Mouse (Mus musculus) adipocyte (in vitro differentiated cells): ENCODE data around the gene Anapc5.
A peak's percentile ranks its signal among the peaks of the same experiment; 100 is the strongest.

Experiments
- DNase-seq: peaks from one replicate; pipeline ENCODE4 v3.0.0-alpha.2; 2016; ENCODE audit warnings: low spot score

Gene Anapc5

DNA sequence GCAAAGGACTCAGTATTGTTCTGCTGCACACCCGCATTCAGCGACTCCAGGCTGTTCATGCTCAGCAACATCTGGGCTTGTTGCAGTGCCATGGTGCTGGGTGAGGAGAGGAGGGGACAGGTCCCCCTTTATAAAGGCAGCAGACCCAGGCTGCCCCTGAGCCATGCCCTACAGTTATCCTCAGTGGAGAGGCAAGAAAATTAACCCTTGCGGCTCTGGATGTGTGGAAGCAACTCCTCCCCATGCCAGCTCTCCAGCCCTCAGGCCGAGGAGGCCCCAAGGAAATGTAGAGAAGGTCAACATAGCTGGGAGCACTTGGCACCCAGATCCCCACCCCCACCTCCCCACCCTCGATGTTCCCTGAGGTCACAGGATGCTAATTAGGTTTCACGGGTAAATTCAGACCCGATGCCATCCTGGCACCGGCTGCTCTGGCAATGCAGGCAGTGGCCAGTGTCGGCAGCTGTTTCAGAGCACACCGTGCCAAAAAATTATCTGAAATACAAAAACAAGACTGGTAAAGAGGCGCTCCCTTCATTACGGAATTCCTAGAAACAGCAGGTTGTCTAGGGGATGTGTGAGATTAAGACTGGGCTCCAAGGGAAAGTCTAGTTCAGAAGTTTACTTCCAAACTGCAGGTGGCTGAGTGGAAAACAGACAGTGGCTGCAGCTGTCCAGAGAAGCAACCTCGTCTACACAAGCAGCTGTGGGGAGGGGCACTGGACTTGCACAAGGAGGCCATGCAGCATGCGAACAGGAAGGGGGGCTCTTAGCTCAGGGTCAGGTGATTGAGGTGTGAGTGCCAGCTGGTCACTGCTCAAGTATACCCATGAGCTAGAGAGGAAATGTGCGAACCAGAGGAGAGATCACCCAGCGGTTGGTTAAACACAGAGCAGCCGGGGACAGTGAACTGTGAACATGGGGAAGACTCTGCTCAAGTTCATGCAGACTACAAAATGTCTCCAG is 21.5 kb downstream of the Anapc5 start:
- DNase-seq: no peak

DNA sequence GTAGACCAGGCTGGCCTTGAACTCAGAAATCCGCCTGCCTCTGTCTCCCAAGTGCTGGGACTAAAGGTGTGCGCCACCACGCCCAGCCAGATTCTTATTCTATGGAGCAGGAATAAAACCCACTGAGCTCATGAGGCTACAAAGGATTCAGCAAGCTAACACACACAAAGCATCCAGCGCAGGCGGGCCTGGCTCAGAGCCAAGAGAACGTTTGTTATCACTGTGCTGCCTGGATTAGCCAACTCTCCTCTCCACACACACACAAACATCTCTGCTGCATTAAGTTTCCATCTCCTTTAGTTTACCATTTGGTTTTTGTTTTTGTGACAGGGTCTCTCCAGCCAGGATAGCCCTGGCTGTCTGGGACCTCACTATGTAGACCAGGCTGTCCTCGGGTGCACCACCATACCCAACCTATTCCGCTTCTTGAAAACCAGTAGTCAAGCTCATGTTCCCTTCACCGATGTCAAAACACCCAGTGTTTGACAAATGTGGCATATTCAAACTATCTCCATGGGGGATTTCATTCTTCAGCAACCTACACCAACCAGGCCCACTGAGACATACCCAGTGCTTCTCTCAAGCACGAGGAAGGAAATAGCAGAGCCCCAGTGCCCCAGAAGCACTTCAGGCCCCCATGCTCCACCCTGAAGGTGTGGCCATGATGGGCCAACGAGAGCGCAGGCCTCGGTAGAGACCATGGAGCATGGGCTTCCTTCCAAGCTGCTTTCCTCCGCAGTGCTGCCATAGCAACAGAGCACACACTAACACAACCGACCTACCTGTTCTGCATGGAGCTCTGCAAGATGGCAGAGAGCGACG is 22.4 kb downstream of the Anapc5 start:
- peak; percentile 53 for DNase-seq

DNA sequence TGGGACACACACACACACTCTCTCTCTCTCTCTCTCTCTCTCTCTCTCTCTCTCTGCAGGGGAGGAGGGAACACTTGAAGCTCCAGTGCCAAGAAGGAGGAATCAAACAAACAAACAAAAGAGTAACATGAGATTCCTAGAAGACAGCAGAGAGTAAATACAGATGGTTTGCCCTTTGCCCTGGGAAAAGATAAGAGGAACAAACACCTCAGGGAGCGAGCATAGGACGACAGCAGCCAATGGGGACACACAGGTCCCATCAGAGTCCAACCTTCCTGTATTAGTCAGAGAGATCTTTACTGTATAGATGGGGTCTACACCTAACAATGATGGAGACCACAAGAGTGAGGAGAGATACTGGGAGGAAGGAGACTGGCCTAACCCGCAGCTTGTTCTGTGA is 23.3 kb downstream of the Anapc5 start:
- DNase-seq: no peak

DNA sequence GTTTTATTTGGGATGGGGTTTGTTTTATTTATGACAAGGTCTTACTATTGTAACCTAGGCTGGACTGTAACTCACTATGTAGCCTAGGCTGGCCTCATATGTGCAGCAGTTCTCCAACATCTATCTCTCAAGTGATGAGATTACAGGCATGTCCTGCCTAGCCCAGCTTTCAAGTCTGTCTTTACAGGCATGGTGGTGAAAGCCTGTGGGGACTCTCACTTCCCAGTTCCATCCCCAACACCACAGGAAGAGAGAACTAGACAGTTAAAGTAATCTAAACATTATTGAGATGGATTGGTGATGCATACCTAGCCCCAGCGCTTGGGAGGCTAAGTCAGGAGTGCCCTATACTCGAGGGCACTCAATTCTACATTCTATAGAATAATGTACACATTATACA is 32.4 kb downstream of the Anapc5 start:
- no peak for DNase-seq

DNA sequence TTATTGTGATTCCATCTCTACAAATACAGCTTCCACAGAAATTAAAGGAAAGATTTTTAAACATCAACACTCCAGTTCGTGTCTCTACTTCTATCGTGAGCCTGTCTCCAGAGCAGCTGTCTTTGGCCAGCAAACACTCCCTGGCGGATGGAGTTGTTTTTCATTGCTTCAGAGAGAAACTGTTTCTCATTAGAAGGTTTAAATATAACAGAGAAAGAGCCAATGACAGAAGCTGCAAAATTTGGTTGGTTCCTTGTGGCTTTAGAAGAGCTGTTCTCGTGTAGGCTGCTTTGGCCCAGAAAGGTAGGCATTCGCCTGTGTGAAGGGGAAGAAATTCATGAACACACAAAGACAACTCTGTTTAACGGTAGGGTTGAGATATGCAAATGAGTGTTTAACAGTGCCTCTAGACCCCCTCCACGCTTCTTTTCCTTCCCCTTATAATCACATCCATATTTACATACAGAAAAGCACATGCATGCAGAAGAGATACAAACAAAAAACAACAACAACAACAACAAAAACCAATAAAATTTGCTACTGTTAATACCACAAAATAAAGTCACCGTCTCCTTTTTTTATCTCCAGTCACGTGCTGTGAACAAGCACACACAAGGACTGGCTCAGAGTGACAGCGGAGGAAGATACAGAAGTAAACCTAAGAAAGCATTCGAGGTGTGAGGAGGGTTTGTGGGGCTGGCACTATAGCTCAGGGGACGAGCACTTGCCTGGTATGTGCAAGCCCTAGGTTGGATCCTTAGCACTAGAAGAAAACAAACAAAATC is 34.9 kb downstream of the Anapc5 start:
- no peak for DNase-seq

DNA sequence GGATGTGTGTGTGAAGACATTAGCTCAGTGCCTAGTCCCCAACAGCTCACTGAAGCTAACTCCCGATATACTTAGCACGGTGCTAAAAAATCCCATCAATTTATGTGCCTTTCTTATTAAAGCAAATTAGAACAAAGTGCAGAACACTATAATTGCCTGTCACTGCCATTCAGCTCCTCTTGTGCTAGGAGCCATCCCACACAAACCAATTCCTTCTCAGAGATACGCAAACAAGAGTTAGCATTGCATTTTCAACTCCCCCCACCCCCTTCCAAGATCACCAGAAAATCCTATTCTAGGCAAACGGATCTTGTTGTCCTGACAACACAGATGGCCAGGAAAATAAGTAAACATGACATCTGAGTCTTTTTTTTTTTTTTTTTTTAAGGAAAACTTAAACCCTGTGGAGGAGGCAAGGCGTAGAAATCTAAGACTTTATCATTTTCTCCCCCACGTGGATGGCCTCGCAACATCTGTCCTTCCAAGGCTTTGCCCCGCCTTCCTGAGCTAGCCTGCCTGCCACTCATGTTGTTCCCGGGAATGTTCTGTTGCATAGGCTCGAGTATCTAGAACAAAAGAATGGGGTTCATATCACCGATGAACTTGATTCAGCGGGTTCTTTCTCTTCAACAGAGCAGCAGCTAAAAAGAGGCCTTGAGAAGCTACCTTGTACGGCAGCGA is 37.3 kb downstream of the Anapc5 start:
- no peak for DNase-seq

DNA sequence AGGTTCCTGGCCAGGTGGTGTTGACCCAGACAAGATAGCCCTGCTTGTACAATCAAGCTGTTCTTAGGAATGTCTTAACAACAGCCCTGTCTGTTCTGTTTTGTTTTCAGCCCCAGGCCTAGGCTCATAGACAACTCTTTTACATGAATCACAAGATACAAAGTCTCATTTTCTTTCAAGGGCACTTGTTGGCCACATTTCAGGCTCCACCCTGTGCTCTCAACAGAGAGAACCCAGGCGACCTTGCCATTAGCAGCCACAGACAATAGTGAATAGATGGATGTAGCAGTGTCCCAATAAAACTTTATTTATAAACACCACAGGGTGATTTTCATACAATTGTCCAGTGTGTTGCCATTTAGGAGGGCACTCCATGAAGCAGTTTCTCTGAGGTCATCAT is 39.1 kb downstream of the Anapc5 start:
- no peak for DNase-seq

DNA sequence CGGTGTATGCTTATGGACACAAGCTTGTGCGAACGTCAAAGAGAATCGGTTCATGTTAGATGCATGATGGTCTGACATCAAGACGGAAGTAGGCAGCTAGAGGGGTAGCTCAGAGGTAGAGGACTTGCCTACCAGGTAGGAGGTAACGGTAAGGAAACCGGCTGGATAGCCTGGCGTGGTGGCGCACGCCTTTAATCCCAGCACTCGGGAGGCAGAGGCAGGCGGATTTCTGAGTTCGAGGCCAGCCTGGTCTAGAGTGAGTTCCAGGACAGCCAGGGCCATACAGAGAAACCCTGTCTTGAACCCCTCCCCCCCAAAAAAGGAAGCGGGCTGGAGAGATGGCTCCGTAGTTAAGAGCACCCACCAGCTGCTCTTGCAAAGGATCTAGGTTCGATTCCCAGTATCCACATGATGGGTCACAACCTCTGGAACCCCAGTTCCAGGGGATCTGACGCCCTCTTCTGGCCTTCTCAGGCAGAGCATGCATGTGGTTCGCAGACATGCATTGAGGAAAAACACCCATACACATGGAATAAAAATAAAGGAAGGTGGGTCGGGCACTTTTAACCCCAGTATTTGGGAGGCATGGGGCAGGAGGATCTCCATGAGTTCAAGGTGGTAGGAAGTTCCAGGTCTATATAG is 40.2 kb downstream of the Anapc5 start:
- no peak for DNase-seq

DNA sequence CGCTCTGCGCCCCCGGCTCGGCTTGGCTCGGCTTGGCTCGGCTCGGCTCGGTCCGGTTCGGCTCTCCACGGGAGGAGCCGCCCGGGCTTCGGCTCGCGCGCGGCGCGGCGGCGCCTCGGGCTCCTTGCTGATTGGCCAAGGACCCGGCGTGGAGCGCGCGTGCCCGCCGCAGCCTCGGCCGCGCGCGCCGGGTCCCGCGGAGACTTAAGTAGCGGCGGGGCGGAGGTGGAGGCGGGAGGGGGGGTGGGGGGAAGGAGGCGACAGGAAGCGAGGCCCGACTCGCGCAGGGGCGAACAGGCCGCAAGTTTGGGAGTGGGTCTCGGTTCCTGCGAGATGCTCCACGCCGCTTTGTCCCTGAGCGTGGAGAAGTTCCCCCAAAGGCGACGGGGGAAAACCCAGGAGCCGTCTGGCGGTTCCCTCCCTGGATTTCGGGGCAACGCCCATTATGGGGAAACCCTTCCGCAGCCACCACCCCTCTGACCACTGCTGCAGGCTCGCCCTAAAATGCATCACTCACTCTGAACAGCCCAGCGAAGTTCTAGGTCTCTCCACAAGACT is 41.8 kb downstream of the Anapc5 start, which contains the start of gene Camkk2:
Camkk2 (minus strand) TSS at position 133 of the 558 bp plus-strand sequence.
- DNase-seq: peak; percentile 76

DNA sequence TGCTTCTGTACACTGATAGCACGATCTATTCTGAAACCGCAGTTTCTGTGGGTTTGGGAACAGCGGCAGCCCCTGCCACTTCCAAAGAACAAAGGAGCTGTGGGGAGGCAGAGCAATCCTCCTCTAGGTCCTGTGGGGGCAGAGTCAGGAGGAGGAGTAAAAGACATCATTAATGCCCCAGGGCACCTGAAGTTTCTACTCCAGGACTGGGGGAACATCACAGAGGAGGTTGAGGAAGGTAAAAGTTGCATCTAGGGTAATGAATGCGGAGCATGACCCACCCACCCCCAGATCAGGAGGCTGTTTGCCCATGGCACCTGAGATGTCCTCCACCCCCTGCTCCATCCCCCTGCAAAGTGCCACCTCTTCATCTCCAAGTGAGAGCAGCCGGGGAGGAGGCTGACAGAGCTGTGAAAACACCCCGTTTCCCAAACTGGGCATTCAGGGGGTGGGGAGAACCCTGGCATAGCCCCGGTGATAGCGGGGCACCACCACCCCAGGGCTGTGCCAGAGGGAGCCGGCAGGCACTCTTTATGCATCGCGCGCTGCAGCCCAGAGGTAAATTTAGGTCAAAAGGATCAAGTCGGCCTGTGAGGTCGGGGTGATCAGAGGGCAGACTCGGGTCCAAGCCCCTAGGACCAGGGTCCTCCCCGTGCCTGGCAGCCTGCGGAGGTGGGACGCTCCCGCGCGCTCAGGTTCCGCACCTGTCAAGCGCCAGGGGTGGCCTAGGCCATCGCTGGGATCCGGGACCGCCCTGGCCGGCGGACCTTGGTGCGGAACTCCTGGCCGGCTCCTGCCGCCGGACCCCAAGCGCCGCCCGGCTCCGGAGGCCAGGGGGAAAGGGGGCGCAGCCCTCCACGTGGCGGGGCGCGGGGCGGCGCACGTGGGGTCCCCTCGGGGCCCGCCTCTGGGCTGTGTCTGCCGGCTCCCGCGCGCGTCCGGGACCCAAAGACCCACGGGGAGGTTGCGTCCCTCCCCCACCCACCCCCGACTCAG is 42.6 kb downstream of the Anapc5 start:
- no peak for DNase-seq

DNA sequence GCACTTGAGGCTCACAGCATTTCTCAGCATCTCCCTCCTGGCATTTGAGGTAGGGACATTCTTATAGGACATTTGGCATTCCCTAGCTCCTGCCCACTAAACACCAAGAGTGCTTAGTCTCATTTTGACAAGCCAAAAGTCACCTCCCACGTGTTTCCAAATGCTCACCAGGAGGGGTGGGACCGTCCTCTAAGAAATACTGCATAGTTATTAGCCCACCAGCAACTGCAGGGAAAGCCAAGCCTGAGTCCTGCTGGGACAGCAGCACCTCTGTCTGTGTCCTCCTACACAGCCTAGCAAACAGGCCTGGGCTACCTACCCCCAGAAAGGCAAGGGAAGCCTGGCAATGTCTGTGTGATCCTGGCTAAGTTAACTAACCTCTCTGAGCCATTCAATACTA is 43.8 kb downstream of the Anapc5 start:
- no peak for DNase-seq

DNA sequence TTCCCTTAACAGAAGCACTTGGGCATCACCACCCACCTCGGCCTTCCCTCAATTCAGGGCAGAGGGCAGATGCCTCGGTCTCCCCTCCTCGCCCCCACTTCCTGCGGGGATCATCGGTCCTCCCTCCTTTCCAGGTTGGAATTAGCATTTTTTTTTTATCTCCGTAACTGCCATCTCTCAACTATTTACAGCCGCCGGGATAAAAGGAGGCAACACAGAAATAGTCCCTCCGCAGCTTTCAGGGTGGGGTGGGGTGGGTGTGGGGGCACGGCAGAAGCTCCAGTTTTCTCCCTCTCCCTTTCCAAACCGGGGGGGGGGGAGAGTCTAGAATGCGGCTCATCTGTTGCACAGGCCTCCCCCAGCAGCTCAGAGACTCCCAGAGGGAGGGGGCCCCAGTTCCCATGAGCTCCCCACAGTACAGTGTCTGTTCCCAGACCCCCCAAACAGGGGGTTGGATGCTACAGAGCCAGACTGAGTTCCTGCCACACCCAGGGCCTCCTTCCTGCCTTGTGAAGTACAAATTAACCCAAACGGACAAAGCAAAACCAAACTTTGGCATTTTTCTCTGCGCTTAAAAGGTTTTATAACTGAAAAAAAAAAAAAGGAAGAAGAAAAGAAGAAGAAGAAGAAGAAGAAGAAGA is 45.4 kb downstream of the Anapc5 start:
- no peak for DNase-seq

DNA sequence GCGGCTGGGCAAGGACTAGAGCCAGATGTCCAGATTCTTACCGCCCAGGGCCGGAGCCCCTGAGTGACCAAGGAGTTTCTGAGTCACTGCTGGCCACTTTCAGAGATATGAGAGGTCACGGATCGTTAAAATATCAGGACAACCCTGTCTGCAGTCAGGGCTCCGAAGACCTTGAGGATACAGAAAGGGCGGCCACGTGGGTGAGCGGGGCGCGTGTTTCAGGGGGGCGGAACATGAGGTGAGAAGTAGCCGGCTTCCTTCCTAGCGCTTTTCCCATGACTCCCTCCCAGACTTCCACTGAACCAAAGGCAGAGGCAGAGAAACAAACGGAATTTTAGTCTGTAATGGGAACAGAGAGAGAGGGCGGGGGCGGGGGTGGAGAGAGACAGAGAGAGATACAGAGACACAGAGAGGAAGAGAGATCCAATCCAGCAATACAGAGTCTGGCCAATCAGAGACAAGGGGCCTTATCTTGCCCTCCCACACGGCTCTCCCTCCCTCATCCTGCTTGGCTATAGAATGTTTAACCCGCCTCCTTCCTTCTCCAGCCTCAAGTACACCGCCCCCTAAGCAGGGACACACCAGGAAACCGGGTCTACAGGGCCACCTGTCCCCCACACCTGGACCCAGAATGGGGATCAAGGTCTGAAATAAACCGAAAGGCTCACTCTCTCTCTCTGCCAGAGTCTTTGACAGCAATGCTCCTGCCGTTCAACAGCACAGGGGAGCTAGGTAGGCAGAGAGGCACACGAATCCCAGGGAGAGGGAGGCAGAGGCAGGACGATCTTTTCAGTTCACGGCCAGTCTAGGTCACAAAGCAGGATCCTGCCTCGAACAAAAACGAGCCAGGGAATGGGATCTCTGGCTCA is 46.2 kb downstream of the Anapc5 start:
- no peak for DNase-seq

DNA sequence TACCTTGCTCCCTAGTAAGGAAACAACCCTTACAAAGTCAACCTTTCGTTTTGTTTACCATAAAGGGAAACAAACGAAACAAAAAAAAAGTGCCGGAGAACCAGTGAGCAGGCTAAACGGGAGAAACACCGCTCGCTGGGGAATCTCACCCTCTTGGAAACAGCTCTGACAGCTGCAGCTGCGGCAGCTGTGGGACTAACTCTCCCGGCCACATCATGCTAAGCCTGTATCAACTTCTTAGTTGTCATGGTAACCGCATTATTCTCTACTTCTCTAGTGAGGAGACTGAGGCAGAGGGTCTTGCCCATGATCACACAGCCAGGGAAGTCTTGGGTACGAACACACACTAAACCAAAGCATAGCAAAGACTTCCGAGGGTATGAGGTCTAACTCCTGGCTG is 47.4 kb downstream of the Anapc5 start:
- no peak for DNase-seq

DNA sequence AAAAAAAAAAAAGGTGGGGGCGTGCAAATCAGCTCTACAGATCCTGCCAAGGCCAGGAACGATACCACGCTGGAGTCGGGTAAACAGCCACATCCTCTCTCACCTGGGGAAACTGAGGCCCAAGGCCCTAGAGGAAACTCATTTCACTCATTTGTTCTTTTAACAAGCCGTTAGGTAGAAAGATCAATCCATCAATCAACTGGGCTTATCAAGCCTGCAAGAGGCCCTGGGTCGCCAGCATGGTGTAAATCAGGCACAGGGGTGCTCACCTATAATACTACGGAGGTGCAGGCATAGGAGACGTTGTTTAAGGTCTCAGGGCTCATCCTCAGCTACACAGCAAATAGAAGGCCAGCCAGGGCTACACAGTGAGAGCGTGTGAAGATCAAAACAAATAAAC is 49.7 kb downstream of the Anapc5 start:
- no peak for DNase-seq

DNA sequence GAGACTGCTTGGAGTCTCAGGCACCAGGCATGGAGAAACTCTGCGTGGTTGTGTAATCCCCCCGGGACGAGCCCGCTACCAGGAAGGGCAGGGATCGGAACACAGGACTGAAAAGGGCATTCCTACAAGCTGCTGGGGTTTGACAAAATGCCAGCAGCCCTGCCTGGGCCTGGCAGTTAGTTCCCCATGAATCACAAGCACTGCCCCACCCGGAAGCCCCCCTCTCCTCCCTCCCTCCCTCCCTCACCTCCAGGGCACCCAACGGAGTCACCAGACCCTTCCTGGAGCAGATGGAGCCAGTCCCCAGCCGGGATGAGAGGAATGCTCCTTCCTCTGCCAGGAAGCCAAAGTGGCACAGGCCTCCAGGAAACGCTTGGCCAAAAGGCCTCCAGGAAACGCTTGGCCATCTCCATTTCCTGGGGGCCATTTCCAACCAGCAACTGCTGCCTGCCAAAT is 50.3 kb downstream of the Anapc5 start:
- DNase-seq: peak; percentile 95

DNA sequence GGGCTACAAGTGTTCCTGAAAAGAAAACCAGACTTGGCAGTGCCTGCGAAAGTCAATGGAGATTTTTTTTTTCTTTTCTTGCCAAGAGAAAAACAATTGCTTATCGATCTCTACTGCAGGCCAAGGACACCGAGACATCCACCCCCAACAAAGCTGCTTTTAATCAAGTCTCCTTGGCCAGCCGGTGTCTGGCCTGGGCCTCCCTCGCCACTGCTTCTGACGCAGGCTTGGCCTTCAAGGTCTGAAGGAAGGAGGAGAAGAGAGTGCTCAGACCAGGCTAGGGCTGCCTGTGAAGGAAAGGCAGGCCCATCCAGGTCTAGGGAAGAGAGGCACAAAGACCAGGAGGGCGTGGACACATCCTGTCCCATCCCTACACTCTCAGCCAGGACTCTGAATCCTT is 50.8 kb downstream of the Anapc5 start:
- DNase-seq: no peak

DNA sequence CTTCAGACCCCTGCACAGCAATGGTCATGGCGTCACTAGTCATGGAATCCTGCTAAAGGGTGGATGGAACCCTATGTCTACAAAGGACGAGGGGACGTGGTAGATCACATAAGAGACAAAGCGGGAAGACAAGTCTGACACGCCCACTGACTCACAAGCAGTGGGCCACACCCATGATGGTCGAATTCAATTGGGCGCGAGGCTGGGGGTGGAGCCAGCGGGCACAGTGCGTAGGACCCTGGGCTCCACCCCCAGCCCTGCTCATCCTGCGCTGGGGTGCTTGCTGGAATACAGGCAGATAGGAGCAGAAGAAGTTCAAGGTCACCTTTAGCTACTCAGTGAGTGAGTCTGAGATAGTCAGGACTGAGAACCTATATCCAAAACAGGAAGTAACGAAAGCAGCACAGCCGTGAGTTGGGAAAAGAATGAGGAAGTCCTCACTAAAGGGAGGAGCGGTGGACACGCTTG is 52.0 kb downstream of the Anapc5 start:
- DNase-seq: no peak
